Mouse (Mus musculus) testis, adult 2 months (tissue): ENCODE results near the gene Lrrc10.

Experiments used
- CTCF ChIP-seq: fragments of 200-500 bp; IDR thresholded peaks from 2 replicates; pipeline ENCODE4 v1.5.1; 2012; ENCODE audit warnings: low read depth, mild to moderate bottlenecking, inconsistent platforms, low read length, moderate library complexity; ENCODE audit not compliant: control insufficient read depth, insufficient read depth, insufficient replicate concordance
- POLR2A ChIP-seq: fragments of 200-500 bp; IDR thresholded peaks from 2 replicates; pipeline ENCODE4 v1.6.1; 2012; ENCODE audit warnings: low read depth, mild to moderate bottlenecking, inconsistent platforms, low read length, moderate library complexity; ENCODE audit not compliant: control insufficient read depth

DNA sequence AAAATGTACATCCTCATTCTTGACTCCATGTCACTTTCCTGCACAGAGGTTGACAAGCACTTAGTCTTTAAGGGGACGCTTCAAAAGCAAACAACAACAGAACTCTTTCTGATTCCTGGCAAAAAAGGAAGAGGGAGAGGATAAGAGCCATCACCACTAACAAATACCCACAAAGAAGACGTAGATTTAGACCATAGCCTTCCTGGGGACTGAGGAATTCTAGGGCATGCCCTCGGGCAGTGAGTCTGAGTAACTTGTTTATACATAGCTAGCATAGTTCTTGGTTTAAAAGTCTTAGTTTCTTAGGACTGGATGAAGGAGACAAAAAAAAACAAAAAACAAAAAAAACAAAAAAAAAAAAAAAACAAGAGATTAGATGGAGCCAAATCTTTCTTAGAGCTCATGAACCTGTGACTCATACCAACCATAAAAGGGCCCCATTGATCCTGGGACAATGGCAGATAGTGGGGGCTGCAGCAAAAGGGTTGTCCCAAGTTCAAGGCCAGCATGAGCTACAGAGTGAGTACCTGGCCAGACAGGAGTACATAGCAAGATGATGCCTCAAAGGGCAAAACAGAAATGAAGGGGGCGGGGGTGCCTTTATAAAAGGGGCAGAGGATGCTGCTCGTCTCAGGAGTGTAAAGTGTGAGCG lies 49.4 kb upstream of the Lrrc10 start:
- TF ChIP-seq POLR2A (no peak), CTCF (no peak)
